Mouse (Mus musculus) liver, embryonic 14.5 days (tissue): Measurements from ENCODE around the gene Sycn. TPM values are rescaled to one million over a fixed set of nuclear protein-coding genes. Genes with fewer than 3 reads are reported as not detected.

Experiments used
- ATAC-seq: fragments of 200-750 bp; cut with Nextera tagmentation; 2 replicates; pipeline ENCODE4 v1.8.0; 2017; ENCODE audit warnings: moderate number of reproducible peaks, mild to moderate bottlenecking, moderate library complexity; ENCODE audit not compliant: insufficient read depth
- DNase-seq, 3 experiments: peaks; one replicate each; pipeline ENCODE4 v3.0.0-alpha.2; 2012 to 2013; ENCODE audit warnings: low read depth in 3 of 3, low spot score in 3 of 3
- H3K27ac ChIP-seq: fragments of 300-500 bp; sonication (generic); 2 replicates; pipeline ENCODE4 v1.5.1; 2014; ENCODE audit warnings: moderate library complexity, mild to moderate bottlenecking, control low read depth, inconsistent platforms
- H3K27me3 ChIP-seq: fragments of 300-500 bp; sonication (generic); 2 replicates; pipeline ENCODE4 v1.6.1; 2014; ENCODE audit warnings: mild to moderate bottlenecking, low read length, moderate library complexity; ENCODE audit not compliant: control insufficient read depth, insufficient read depth
- H3K36me3 ChIP-seq: fragments of 300-500 bp; sonication (generic); replicated peaks from 2 replicates; pipeline ENCODE4 v1.6.1; 2014; ENCODE audit warnings: low read depth; ENCODE audit not compliant: control insufficient read depth, insufficient read depth
- H3K4me1 ChIP-seq, 2 experiments: fragments of 200-500 bp in 1 of 2; fragments of 300-500 bp in 1 of 2; sonication (generic) in 1 of 2; replicated peaks; 2 replicates each; pipeline ENCODE4 v1.6.1; 2012 to 2014; ENCODE audit warnings: antibody characterized with exemption in 1 of 2, inconsistent platforms in 1 of 2, low read length in 1 of 2; ENCODE audit not compliant: control insufficient read depth in 2 of 2, insufficient read depth in 2 of 2
- H3K4me2 ChIP-seq: fragments of 300-500 bp; sonication (generic); 2 replicates; pipeline ENCODE4 v1.6.1; 2014; ENCODE audit warnings: low read depth, mild to moderate bottlenecking, control low read depth, moderate library complexity
- H3K4me3 ChIP-seq, 2 experiments: fragments of 200-500 bp in 1 of 2; fragments of 300-500 bp in 1 of 2; sonication (generic) in 1 of 2; 2 replicates each; pipeline ENCODE4 v1.5.1; 2012 to 2014; ENCODE audit warnings: low read depth in 2 of 2, low read length in 2 of 2, mild to moderate bottlenecking in 2 of 2, control low read depth in 1 of 2, inconsistent platforms in 1 of 2, moderate library complexity in 1 of 2; ENCODE audit not compliant: insufficient read depth in 1 of 2
- H3K9ac ChIP-seq: fragments of 300-500 bp; sonication (generic); replicated peaks from 2 replicates; pipeline ENCODE4 v1.6.1; 2014; ENCODE audit warnings: mild to moderate bottlenecking, control low read depth, moderate library complexity
- H3K9me3 ChIP-seq: fragments of 300-500 bp; sonication (generic); 2 replicates; pipeline ENCODE4 v1.6.1; 2016; ENCODE audit warnings: low read length, mixed read lengths; ENCODE audit not compliant: control insufficient read depth
- CTCF ChIP-seq: IDR thresholded peaks from 2 replicates; pipeline ENCODE4 v1.5.1; 2016; ENCODE audit warnings: antibody characterized with exemption, low read depth, control low read depth
- EP300 ChIP-seq: IDR thresholded peaks from 2 replicates; pipeline ENCODE4 v1.6.1; 2016; ENCODE audit warnings: antibody characterized with exemption, low read depth
- WGBS: fragments of 180-500 bp; shearing (Covaris S2); extraction: QIAGEN DNeasy Blood & Tissue Kit; methylation state at CpG from one replicate; pipeline ENCODE4 v1.1.7; 2014; ENCODE audit not compliant: insufficient replicate concordance; 5-methylcytosine and 5-hydroxymethylcytosine counted together
- polyA plus RNA-seq, 2 experiments: library from polyadenylated mRNA; depleted of rRNA in 1 of 2; stranded (reverse) in 1 of 2; unstranded in 1 of 2; fragments of >200 nt; fragmentation: Nextera tagmentation in 1 of 2; extraction: Ambion mirVana in 1 of 2; gene quantifications; 2 replicates each; pipeline versions ENCODE4 v1.2.1 to v1.2.3; 2012 to 2014

Sycn gene
- polyA plus RNA-seq, 2 experiments = not detected

GRCm38 (mm10) chr7:28544051-28544601 is 3.4 kb downstream of the Sycn start:
- Histone ChIP-seq H3K4me1 (no peaks in the 10 kb centered on the region), H3K36me3 (no peaks in the 10 kb centered on the region), H3K27me3 (peaks cover 25% of the 10 kb centered on the region), H3K4me2 (peak overlapping the region; percentile 20), H3K27ac (no peak overlapping the region), H3K9me3 (no peaks in the 10 kb centered on the region), H3K9ac (no peak overlapping the region), H3K4me3 (no peak overlapping the region)
- DNase-seq (no peak), ATAC-seq (no peak)
- no peak for TF ChIP-seq CTCF
- no peak for TF ChIP-seq EP300
- WGBS = 14% methylated on average over 22 of the region's 27 CpGs

GRCm38 (mm10) chr7:28545048-28545890 is 4.6 kb downstream of the Sycn start:
- Histone ChIP-seq H3K36me3 (no peaks in the 10 kb centered on the region), H3K4me1 (no peaks in the 10 kb centered on the region), H3K27me3 (peaks cover 25% of the 10 kb centered on the region), H3K4me2 (no peak overlapping the region), H3K9me3 (no peaks in the 10 kb centered on the region), H3K9ac (no peak overlapping the region), H3K27ac (no peak overlapping the region), H3K4me3 (no peak overlapping the region)
- WGBS = 24% methylated on average over 14 of the region's 14 CpGs
- no peak for ATAC-seq
- DNase-seq = no peak
- no peak for TF ChIP-seq CTCF
- TF ChIP-seq EP300 = no peak

DNA sequence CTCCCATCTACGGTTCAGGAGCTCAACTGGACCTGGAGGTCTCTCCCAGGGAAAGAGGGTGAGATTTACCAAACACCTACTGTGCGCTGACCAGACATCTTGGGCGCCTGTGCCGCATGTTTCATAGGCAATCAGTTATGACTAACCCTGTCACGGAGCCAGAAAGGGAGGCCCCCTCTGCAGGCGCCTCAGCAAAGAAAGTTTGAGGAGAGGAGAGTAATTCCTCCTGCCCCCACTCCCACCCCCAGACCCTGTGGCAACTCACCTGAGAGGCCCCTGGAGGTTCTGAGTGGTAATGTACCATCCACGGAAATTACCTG is 5.2 kb downstream of the Sycn start:
- Histone ChIP-seq H3K27me3 (peaks cover 25% of the 10 kb centered on the region), H3K4me3 (no peak overlapping the region), H3K9me3 (no peaks in the 10 kb centered on the region), H3K27ac (no peak overlapping the region), H3K36me3 (no peaks in the 10 kb centered on the region), H3K4me2 (no peak overlapping the region), H3K9ac (no peak overlapping the region), H3K4me1 (no peaks in the 10 kb centered on the region)
- no peak for ATAC-seq
- no peak for DNase-seq
- WGBS = 50% methylated on average over 7 of the region's 7 CpGs
- TF ChIP-seq EP300 = no peak

- Histone ChIP-seq H3K36me3 (no peaks in the 10 kb centered on the region), H3K9me3 (no peaks in the 10 kb centered on the region), H3K27me3 (peaks cover 25% of the 10 kb centered on the region), H3K9ac (no peak overlapping the region), H3K4me2 (no peak overlapping the region), H3K27ac (no peak overlapping the region), H3K4me1 (no peaks in the 10 kb centered on the region), H3K4me3 (no peak overlapping the region)
- DNase-seq (no peak), ATAC-seq (no peak)
- TF ChIP-seq CTCF (no peak), EP300 (no peak)
- 3% methylated on average over 22 of the region's 22 CpGs for WGBS
Measured at GRCm38 (mm10) chr7:28546649-28547048, 6.0 kb downstream of the Sycn start.

- 2% methylated on average over 5 of the region's 5 CpGs for WGBS
- Histone ChIP-seq H3K36me3 (no peaks in the 10 kb centered on the region), H3K27me3 (peaks cover 25% of the 10 kb centered on the region), H3K4me2 (no peak within 1 kb of the TSS), H3K4me3 (no peak within 1 kb of the TSS), H3K27ac (no peak within 1 kb of the TSS), H3K4me1 (no peaks in the 10 kb centered on the region), H3K9me3 (no peaks in the 10 kb centered on the region), H3K9ac (no peak within 1 kb of the TSS)
- TF ChIP-seq EP300 = no peak
- no peak for TF ChIP-seq CTCF
- DNase-seq = no peak
- no peak for ATAC-seq
Measured at GRCm38 (mm10) chr7:28547154-28547553, 6.5 kb downstream of the Sycn start, which contains the start of gene Nccrp1. Nccrp1 (minus strand) TSS chr7:28547254.
